Mouse (Mus musculus) heart, embryonic 11.5 days (tissue): ENCODE results near the gene Lrch3. TPM values are rescaled to one million over a fixed set of nuclear protein-coding genes. Genes with fewer than 3 reads are reported as not detected.
"Not testable (repeated sequence)": the region's sequence is repeated elsewhere in the genome, so short reads cannot be mapped to it uniquely, and the experiment has no call there.

Experiments used
- ATAC-seq: fragments of 200-750 bp; cut with Nextera tagmentation; replicated peaks from 2 replicates; pipeline ENCODE4 v1.8.0; 2017; ENCODE audit warnings: moderate library complexity; ENCODE audit not compliant: insufficient number of reproducible peaks, low FRiP score, low TSS enrichment
- H3K27ac ChIP-seq: fragments of 300-500 bp; sonication (generic); 2 replicates; pipeline ENCODE4 v1.5.1; 2014; ENCODE audit warnings: mild to moderate bottlenecking, low read depth, low read length
- H3K27me3 ChIP-seq: fragments of 300-500 bp; sonication (generic); 2 replicates; pipeline ENCODE4 v1.6.1; 2014; ENCODE audit warnings: mild to moderate bottlenecking, low read length, mixed read lengths; ENCODE audit not compliant: control insufficient read depth, insufficient read depth
- H3K36me3 ChIP-seq: fragments of 300-500 bp; sonication (generic); 2 replicates; pipeline ENCODE4 v1.6.1; 2014; ENCODE audit warnings: mild to moderate bottlenecking, low read length, moderate library complexity, mixed read lengths; ENCODE audit not compliant: control insufficient read depth, insufficient read depth
- H3K4me1 ChIP-seq: fragments of 300-500 bp; sonication (generic); 2 replicates; pipeline ENCODE4 v1.6.1; 2014; ENCODE audit warnings: low read length; ENCODE audit not compliant: control insufficient read depth, insufficient read depth
- H3K4me2 ChIP-seq: fragments of 300-500 bp; sonication (generic); 2 replicates; pipeline ENCODE4 v1.6.1; 2014; ENCODE audit warnings: mild to moderate bottlenecking, moderate library complexity
- H3K4me3 ChIP-seq: fragments of 300-500 bp; sonication (generic); 2 replicates; pipeline ENCODE4 v1.5.1; 2014; ENCODE audit warnings: low read depth, low read length
- H3K9ac ChIP-seq: fragments of 300-500 bp; sonication (generic); 2 replicates; pipeline ENCODE4 v1.6.1; 2014; ENCODE audit warnings: mild to moderate bottlenecking, low read depth, low read length, moderate library complexity
- H3K9me3 ChIP-seq: fragments of 300-500 bp; sonication (generic); replicated peaks from 2 replicates; pipeline ENCODE4 v1.6.1; 2016; ENCODE audit warnings: low read length; ENCODE audit not compliant: control insufficient read depth
- WGBS: fragments of 180-500 bp; shearing (Covaris S2); extraction: QIAGEN DNeasy Blood & Tissue Kit; methylation state at CpG from one replicate; pipeline ENCODE4 v1.1.7; 2014; ENCODE audit not compliant: insufficient replicate concordance; 5-methylcytosine and 5-hydroxymethylcytosine counted together
- polyA plus RNA-seq: library from polyadenylated mRNA; unstranded; fragments of >200 nt; fragmentation: Nextera tagmentation; extraction: Ambion mirVana; gene quantifications from 2 replicates; pipeline ENCODE4 v1.2.1, GENCODE M21; 2014

Gene Lrch3
- polyA plus RNA-seq, 1 experiment from 2014 or later, result 25.3 TPM

GRCm38 (mm10) chr16:32929918-32930317 is 16.0 kb downstream of the Lrch3 start:
- Histone ChIP-seq H3K9ac (no peak overlapping the region), H3K4me1 (peaks cover 4% of the 10 kb centered on the region; the same call in 1 of the 2 replicates), H3K4me2 (no peak overlapping the region), H3K27me3 (no peaks in the 10 kb centered on the region), H3K36me3 (no peaks in the 10 kb centered on the region), H3K4me3 (no peak overlapping the region), H3K9me3 (no peaks in the 10 kb centered on the region), H3K27ac (no peak overlapping the region)
- WGBS, result 46% methylated on average over 2 of the region's 2 CpGs
- ATAC-seq, result no peak

GRCm38 (mm10) chr16:32934470-32934869 is 20.6 kb downstream of the Lrch3 start:
- Histone ChIP-seq H3K9ac (no peak overlapping the region), H3K4me1 (peaks cover 5% of the 10 kb centered on the region; the same call in 1 of the 2 replicates), H3K27me3 (no peaks in the 10 kb centered on the region), H3K9me3 (no peaks in the 10 kb centered on the region), H3K4me3 (no peak overlapping the region), H3K27ac (no peak overlapping the region), H3K36me3 (no peaks in the 10 kb centered on the region), H3K4me2 (no peak overlapping the region)
- no peak for ATAC-seq
- 91% methylated on average over 2 of the region's 2 CpGs for WGBS

- H3K36me3 ChIP-seq, result no peaks in the 10 kb centered on the region
- 42% methylated on average over 1 of the region's 1 CpGs for WGBS
- H3K4me3 ChIP-seq, result no peak overlapping the region
- no peak overlapping the region for H3K27ac ChIP-seq
- no peak overlapping the region for H3K4me2 ChIP-seq
- no peak for ATAC-seq
- H3K9ac ChIP-seq, result no peak overlapping the region
- no peaks in the 10 kb centered on the region for H3K9me3 ChIP-seq
- 0 out of 2 replicates have a peak, but pooled peaks cover 2% of the 10 kb centered on the region for H3K4me1 ChIP-seq
- no peaks in the 10 kb centered on the region for H3K27me3 ChIP-seq
These were observed 21.2 kb downstream of the Lrch3 start for GRCm38 (mm10) chr16:32935088-32935487.

GRCm38 (mm10) chr16:32937358-32937757 is 23.5 kb downstream of the Lrch3 start:
- H3K27ac ChIP-seq, result no peak overlapping the region
- no peak overlapping the region for H3K4me3 ChIP-seq
- no peaks in the 10 kb centered on the region for H3K36me3 ChIP-seq
- WGBS, result 75% methylated on average over 2 of the region's 2 CpGs
- 0 out of 2 replicates have a peak, but pooled peaks cover 2% of the 10 kb centered on the region for H3K4me1 ChIP-seq
- no peaks in the 10 kb centered on the region for H3K27me3 ChIP-seq
- no peak for ATAC-seq
- H3K9ac ChIP-seq, result no peak overlapping the region
- H3K9me3 ChIP-seq, result no peaks in the 10 kb centered on the region
- H3K4me2 ChIP-seq, result no peak overlapping the region

- H3K4me1 ChIP-seq, ATAC-seq, H3K9me3 ChIP-seq, H3K4me3 ChIP-seq, H3K4me2 ChIP-seq, H3K9ac ChIP-seq, H3K27ac ChIP-seq, H3K27me3 ChIP-seq, H3K36me3 ChIP-seq: not testable (repeated sequence)
- 43% methylated on average over 3 of the region's 3 CpGs for WGBS
These were observed 25.4 kb downstream of the Lrch3 start for GRCm38 (mm10) chr16:32939301-32939700.

- 93% methylated on average over 4 of the region's 4 CpGs for WGBS
These were observed 25.8 kb downstream of the Lrch3 start for GRCm38 (mm10) chr16:32939716-32940115.

GRCm38 (mm10) chr16:32941226-32941625 is 27.3 kb downstream of the Lrch3 start:
- H3K4me3 ChIP-seq, ATAC-seq, H3K4me1 ChIP-seq, H3K27ac ChIP-seq, H3K36me3 ChIP-seq, H3K27me3 ChIP-seq, H3K9me3 ChIP-seq, H3K9ac ChIP-seq, H3K4me2 ChIP-seq: not testable (repeated sequence)
- 88% methylated on average over 2 of the region's 2 CpGs for WGBS

More at GRCm38 (mm10) chr16:32939716-32940115, 25.8 kb downstream of the Lrch3 start:
- H3K27ac ChIP-seq, ATAC-seq, H3K36me3 ChIP-seq, H3K4me1 ChIP-seq, H3K27me3 ChIP-seq, H3K9me3 ChIP-seq, H3K4me2 ChIP-seq, H3K9ac ChIP-seq, H3K4me3 ChIP-seq: not testable (repeated sequence)

- Histone ChIP-seq H3K9me3 (no peaks in the 10 kb centered on the region), H3K4me2 (no peak overlapping the region), H3K4me1 (no peaks in the 10 kb centered on the region), H3K4me3 (no peak overlapping the region), H3K36me3 (no peaks in the 10 kb centered on the region), H3K9ac (no peak overlapping the region), H3K27ac (no peak overlapping the region), H3K27me3 (no peaks in the 10 kb centered on the region)
- no peak for ATAC-seq
- 85% methylated on average over 5 of the region's 5 CpGs for WGBS
These were observed 28.8 kb downstream of the Lrch3 start for GRCm38 (mm10) chr16:32942694-32943093.

GRCm38 (mm10) chr16:32945379-32945778 is 31.5 kb downstream of the Lrch3 start:
- ATAC-seq, result no peak

More at GRCm38 (mm10) chr16:32945379-32945778, 31.5 kb downstream of the Lrch3 start:
- Histone ChIP-seq H3K9me3 (no peaks in the 10 kb centered on the region), H3K4me2 (no peak overlapping the region), H3K36me3 (no peaks in the 10 kb centered on the region), H3K4me3 (no peak overlapping the region), H3K4me1 (no peaks in the 10 kb centered on the region), H3K27me3 (no peaks in the 10 kb centered on the region), H3K9ac (no peak overlapping the region), H3K27ac (no peak overlapping the region)
- 83% methylated on average over 5 of the region's 5 CpGs for WGBS
